Mouse (Mus musculus): ENCODE results near the gene Cebpa. TPM values are rescaled to one million over a fixed set of nuclear protein-coding genes. Genes with fewer than 3 reads are reported as not detected.

Cebpa gene
- total RNA-seq, 2 experiments from 2014 or later, result 7.5 to 8.2 TPM

DNA sequence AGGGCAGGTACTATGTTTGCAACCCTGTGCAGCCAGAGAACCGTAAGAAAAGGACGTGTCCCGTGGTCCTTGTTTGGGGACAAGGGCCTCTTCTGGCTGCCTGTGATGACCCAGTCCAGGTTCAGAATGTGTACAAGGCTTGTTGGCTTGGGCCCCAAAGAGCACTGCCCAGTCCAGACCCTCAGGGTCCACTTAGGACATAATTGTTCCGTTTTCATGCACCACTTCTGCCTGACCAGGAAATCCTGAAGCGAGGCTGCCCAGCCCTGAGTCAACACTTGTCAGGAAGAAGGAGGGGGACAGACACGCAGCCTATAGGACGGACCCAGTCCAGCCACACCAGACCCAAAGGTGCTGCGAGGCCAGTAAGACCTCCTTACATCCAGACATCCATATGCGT, 26.0 kb downstream of the Cebpa start:
- no peak for DNase-seq

DNA sequence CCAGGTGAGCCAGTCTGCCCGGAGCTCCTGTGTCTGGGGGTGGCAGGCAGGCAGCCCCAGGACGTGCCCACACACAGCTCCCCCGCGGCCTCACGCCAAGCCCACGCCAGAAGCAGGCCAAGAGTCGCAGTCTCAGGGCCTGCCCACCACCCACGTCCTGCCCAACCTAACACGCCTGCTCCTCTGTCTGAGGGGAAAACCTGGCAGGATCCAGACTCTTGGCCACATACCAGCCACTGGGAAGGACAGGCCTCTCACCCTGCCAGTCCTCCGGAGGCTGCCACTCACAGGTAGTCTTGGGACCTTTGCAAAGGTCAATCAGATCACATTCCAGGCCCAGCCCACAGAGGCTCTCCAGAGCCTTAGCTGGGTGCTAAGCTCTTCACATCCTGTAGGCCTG, 27.2 kb downstream of the Cebpa start:
- no peak for DNase-seq

DNA sequence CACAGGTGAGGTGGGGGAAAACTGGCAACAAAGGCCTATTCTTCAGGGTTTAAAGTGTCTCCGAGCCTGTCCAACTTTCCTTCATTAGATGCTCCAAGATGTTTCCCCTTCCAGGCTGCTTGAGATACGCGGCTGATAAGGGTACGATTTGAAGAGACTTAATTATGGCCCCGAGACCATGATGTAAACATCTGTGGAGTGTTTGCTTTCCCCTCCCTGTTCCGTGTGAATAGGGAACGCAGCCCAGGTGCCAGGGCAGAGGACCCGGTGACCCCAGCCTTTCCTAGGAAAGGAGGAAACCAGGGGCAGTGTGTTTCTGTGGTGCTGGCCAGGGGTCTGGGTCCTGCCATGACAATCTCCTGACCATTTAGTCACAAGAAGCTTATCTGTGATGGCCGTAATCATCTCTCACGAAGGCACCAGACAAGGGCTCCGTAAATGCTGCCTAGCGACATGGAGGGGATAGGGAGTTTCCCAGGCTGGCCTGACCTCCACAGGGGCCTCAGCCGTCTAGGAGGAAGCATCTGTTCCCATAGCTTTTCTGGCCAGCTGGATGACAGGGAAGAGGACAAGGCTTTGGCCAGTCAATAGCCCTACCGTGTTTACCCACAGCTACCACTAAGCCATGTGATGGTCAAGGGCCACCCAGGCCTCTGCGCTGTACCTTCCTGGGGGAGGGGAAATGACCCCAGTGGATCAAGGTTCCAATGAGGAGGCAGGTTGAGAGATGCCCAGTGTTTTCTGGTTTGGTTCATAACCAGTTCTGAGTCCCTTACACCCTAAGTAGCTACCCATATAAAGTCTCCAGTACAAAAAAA, 30.7 kb downstream of the Cebpa start:
- no peak for DNase-seq

DNA sequence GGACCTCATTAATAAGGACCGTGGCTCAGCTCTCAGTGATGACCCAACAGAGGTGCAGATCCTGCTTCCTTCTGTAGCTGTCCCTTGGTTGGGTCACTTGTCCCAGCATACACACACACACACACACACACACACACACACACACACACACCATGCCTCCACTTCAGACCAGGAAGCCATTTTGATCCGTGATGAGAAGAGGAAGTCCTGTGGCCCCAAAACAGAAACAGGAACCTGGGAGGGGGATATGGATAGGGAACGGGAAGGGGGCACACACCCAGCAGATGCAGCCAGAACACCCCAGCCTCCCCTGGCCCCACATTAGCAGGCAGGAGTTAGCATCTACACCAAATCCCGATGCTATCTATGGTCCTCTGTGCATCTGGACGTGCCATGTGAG, 31.8 kb downstream of the Cebpa start:
- DNase-seq, result no peak

DNA sequence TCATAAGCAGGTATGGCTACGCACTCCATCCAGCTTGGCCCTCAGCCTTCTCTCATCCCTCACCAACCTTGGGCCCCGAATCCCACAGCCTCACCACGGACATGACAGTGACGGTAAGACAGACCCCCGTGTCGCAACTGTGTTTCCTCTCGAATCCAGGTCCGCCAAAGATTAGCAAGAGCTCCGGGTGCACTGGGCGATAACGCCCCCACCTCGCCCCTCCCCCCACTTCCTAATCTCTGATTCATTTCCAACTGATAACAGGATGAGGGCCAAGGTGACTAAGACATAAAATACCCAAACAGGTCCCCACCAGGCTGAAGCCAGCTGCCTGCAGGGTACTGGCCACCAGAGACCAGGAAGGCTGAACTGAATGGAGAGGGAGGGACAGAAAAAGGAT, 35.4 kb downstream of the Cebpa start:
- no peak for DNase-seq

DNA sequence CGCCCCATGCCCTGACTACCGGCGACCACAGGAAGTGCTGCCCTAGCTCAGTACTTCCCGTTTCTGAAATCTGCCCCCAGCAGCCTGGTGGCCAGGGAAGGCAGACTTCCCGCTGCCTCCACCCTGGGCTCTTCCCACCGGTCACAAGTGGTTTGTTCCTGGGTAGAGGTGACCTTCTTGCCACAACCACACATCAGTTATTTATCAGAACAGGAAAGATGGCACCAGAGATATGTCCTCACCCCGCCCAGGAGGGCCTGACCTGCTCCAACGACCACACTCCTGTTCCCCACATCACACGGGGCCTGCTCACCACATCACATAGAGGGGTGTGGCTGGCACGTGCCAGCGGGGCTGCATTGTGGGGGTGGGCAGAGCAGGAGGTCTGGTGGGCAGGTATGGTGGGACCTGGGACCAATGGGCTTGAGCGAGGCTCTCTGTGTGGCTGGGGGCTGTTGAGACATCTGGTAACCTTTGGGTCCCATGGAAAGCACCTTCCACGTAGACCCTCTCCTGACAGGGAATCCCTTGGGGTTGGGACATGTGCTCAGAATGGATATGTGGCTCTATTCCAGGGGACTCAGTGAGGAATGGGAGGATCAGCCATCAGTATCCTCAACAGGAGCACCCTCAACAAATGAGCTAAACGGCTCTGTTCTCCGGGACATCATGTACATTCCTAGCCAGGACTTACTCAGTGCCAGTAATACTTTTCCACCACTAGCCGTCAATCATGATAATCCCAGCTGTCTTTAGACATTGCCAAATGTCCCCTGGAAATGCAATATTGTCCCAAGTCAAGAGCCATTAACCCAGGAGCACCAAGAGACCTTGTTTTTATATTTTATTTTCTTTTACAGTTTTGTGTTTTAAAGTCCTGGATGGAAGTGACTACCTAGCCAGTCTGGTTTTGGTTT, 37.7 kb downstream of the Cebpa start:
- DNase-seq, result no peak

DNA sequence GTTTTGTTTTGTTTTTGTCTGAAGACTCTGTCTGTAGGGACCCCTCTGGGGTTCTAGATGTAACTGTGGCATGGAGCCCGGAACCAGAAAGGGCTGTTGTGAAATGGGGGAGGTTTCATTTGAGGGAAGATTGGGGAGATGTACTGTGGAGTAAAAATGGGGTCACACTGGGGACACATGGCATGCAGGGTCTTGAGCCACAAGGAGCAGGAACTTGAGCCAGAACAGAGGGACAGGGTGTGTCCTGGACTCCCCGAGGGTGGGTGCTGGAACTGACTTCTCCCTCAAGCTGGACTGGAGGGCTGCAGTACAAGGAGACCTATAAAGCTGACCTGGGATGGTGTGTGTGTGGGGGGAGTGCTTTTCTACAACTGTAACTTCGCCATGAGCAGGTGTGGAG, 38.4 kb downstream of the Cebpa start:
- DNase-seq, result no peak

DNA sequence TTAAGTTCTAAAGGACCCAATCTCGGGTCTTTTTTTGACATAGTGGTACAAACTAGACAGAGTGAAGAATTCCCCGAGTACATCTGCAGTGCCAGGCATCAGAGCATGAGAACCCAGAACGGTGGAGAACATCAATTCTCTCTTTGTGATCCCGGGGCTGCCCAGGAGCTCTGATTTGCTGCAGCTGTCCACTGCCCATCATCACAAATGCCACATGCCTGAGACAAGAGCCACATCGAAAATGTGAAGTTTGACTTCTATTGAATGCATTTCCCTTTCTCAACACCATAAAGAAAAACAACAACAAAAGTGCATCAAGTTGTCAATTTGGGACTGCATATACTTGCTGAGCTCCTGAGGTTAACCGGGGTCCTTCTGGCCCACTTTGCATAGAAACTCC, 43.4 kb downstream of the Cebpa start:
- DNase-seq, result no peak

DNA sequence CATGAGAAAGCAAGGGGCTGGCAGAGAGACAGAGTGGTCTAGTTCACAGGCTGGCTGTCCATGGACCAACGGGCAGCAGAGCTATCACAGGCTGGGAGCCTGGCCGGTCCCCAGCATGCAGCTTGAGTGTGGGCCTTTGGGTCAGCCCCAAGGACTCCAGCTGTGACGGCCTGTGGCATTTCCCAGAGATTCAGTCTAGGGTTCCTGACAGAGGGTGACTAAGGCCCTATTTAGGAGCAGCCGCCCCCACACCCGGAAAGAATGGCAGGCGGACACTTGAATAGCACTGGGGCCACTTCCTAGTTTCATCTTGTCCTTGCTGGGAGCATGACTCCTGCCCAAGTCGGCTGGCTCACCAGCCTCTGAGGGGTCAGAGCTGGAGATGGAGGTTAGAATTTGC, 44.5 kb downstream of the Cebpa start:
- peak; percentile 43 for DNase-seq

DNA sequence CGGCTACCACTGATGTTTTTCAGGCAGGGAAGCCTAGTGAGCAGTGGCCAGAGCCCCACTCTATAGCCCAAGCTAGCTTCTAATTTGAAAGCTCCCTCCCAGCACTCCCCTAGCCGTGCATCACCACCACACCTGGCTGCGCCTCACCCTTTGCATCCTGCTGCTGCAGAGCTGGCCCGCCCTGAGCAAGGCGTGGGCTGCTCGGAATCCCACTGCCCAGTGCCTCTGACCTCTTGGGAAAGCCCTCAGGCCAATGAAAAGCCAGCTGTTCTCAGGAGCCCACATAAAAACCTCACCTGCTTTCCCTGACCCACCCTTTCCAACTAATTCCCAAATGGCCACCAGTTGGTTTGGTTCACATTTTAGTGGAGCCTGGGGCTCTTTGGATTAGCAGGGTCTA, 45.0 kb downstream of the Cebpa start:
- DNase-seq, result no peak

DNA sequence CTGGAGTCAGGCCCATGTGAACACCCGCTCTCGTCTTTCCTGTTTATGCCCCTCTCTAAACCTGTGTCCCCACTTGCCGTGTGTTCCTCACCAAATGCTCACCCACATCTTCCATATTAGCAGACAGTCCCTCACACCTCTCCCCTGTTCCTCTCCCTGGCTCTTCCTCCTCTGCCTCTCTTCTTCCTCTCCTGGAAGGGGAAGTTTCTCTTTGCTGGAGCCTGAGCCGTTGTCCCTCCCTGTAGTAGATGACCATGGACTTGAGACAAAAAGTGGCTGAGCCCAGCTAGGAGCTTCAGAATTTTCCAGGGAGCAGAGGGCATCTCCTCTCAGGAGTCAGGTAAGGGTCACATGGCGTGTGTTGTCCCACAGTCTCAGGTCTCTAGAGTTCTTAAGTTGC, 47.9 kb downstream of the Cebpa start:
- no peak for DNase-seq

DNA sequence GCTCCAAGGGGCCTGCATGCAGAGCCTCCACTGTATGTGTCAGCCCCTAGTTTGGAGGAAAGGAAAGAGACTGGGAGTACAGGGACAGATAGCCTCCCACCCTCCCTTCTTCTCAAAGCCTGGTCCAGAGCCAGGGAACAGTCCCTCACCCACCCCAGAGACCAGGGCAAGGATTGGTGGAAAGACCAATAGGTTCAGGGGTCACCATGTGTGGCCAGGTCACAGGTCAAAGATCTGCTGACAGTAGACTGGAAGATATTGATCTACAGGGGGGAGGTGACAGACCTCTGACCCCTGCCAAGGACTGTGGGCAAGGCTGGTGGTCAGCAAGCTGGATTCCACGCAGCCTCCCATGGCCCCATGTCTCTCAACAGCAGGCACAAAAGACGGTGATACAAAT, 48.8 kb downstream of the Cebpa start:
- no peak for DNase-seq

DNA sequence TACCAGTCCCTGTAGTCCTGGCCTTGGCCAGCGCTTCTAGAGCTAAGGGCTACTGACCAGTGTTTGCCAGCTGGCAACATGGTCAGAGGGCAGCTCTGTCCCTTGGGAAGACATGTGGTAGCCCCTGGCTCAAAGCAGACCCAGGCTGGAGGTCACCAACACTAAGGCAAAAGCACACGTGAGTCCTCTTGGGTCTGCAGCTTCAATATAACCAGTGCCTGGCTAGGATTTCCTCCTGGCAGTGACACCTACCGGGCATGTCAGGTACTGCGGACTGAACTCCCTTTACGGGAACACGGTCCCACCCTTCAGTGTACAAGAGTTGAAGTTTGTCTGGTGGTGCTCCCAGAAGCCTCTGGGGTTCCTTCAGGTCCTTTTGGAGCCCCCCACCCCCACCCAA, 50.2 kb downstream of the Cebpa start:
- peak; percentile 93 for DNase-seq

Small RNAs within 50 kb of the gene (microRNA-seq; reads per million reads assigned to microRNA genes)
- gene Gm25033, result 0 reads per million in 2 experiments

Other genes starting within 250 kb of the Cebpa start
- gene Pepd, start 206.9 kb upstream of the Cebpa start, total RNA-seq (2021), result 10 to 100 TPM; 28.7 to 29.8 TPM
- gene Cebpg, start 62.7 kb upstream of the Cebpa start, total RNA-seq (2021), result 10 to 100 TPM; 19.7 to 25.9 TPM
- gene Slc7a10, start 67.1 kb downstream of the Cebpa start, total RNA-seq (2021), result 1 to 10 TPM; 2.8 to 4.1 TPM
- gene Lrp3, start 96.2 kb downstream of the Cebpa start, total RNA-seq (2021), result 10 to 100 TPM; 12.1 to 13.8 TPM
- gene Gpatch1, start 199.1 kb downstream of the Cebpa start, total RNA-seq (2021), result 1 to 10 TPM; 8.8 TPM
- 1 to 10 TPM in 1 of 2 experiments, under 1 TPM in 1; 0.94 to 1.8 TPM for gene Rhpn2, start 214.9 kb downstream of the Cebpa start, total RNA-seq (2021)

Data from gastrocnemius, postnatal 10 days (tissue).